Mouse (Mus musculus) lung, postnatal 10 days (tissue): ENCODE results near the gene Adk.
A peak's percentile ranks its signal among the peaks of the same experiment; 100 is the strongest.

ENCODE experiments used
- DNase-seq: peaks from one replicate; pipeline ENCODE4 v3.0.0; 2021

Adk gene

DNA sequence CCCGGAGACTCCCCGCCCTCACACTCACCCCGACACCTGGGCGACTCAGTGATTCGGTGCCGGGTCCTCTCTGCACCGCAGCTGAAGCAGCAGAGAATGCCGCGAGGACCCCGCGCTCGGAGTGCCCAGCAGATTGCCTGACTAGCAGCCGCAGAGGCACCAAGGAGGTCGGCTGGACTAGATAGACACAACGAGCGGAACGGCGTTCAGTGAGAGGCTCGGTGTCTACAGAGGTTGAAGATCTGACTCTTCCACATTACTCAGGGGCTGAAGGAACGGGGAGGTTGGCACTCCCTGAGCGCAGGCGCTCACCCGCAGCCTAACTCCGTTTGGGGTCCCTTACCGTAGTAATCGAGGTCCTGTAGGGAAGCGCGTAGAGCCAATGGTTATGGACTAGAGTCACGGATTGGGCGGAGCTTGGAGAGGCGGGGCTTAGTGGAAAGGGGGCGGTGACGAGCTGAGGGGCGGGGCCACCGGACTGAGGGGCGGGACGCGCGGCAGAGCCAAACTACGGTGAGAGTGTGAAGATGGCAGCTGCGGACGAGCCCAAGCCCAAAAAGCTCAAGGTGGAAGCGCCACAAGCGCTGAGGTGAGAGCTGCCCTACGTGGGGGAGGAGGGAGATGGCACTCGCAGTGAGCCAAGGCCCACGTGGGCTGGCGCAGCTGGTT is at the start of gene Adk, which contains the start of gene Ap3m1:
TSS of gene Adk (plus strand) at position 463 of the 669 bp plus-strand sequence.
TSS of gene Ap3m1 (minus strand) at position 397 of the 669 bp plus-strand sequence.
- peak; percentile 93 for DNase-seq

DNA sequence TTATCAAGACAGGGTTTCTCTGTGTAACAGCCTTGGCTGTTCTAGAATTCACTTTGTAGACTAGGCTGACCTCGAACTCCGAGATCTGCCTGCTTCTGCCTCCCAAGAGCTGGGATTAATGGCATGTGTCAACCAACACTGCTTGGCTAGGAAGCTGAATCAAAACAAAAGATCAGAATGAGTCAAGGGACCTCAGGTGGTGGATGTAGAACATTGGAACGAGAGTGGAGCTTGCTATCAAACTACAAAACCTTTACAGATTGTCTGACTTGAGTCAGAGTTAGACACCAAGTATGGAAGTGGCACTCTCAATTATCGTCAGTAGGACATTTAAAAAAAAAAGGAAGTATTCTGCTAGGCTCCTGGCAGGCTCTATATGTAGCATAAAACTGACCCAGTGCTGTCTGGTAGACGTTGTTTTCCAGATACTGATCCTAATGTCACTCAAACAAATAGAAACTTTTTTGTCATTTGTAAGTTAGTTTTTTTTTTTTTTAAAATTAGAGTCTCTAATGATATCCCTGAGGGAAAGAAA is 38.5 kb upstream of the Adk start:
- DNase-seq: no peak

DNA sequence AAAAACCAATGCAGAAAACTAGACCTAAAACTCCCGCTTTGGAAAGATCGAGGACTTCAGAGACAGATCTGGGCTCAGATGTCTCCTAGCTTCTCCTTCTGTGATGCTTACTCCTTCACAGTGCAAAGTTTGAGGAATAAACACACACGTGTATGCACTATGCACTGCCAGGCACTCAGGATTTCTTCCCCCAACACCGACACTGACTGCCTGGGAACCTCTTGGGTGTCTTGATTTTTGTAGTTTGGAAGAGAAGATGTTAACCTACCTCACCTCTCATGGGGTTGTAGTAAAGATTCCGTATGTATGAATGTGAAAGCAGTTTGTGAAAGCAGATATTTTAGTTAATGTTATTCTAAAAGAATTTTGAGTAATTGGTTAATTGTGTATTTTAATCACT is 34.5 kb upstream of the Adk start:
- DNase-seq: no peak

DNA sequence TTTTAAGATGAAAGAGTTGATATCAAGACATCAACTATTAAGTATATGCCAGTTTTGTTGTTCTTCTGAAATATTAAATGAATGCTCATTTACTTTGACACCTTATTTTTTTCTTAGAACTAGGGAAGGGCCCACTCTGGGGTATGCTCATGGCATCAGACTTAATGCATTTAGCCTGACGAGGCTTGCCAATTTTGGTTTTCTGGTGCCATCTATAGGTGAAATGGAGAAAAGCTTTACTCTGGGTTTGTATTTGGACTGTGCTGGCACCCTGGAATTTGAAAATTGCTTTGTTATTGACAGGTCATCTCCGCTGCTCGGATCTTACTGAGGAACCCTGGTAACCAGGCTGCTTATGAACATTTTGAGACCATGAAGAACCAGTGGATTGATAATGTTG is 33.4 kb upstream of the Adk start:
- DNase-seq: peak; percentile 39

DNA sequence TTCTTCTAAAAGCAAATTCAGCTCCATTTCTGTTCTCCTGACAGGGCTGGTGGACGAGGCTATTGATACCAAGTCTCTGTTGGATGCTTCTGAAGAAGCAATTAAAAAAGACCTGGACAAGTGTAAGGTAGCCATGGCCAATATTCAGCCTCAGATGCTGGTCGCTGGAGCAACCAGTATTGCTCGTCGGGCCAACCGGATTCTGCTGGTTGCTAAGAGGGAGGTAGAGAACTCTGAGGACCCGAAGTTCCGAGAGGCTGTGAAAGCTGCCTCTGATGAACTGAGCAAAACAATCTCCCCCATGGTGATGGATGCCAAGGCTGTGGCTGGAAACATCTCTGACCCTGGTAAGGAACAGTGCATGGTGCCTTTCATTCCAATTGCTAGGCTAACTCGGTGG is 31.9 kb upstream of the Adk start:
- DNase-seq: no peak

DNA sequence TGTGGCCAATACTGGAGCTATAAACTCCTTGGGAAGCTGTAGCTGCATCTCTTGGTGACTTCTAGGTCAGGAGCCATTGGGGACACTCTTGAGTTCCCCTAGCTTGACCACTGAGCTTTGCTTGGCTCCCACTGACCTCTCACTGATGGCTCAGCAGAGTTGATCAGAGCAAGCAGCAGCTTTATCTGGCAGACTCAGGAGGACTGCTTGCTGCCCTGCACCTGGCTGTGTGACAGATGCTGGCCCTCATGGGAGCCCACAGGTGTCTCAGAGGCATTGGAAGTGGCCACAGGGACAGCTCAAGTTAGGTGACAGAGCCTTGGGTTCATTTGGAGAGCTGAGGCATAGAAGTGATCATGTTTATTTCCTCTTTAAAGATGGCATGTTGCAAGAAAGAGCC is 24.8 kb upstream of the Adk start:
- DNase-seq: no peak

DNA sequence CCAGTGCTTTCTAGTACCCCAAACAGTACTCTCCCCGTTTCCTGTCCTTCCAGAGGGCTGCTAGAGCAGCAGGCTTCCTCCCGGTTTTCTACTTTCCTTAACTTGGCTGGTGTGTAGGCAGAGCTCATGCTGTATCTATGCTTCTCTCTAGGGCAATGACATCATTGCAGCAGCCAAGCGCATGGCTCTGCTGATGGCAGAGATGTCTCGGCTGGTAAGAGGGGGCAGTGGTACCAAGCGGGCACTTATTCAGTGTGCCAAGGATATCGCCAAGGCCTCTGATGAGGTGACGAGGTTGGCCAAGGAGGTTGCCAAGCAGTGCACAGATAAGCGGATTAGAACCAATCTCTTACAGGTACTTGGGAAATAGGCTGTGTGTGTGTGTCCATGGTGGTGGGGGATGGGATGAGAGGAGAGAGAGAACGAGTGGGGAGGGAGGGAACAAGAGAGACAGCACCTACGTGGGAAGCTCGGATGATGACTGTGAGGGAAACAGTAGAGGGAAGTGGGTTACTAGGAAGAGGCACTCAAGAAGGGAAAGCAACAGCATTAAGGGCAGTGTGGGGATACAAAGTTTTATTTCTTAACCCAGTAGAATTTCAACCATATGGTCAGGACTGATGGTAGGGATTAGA is 23.2 kb upstream of the Adk start:
- DNase-seq: no peak

DNA sequence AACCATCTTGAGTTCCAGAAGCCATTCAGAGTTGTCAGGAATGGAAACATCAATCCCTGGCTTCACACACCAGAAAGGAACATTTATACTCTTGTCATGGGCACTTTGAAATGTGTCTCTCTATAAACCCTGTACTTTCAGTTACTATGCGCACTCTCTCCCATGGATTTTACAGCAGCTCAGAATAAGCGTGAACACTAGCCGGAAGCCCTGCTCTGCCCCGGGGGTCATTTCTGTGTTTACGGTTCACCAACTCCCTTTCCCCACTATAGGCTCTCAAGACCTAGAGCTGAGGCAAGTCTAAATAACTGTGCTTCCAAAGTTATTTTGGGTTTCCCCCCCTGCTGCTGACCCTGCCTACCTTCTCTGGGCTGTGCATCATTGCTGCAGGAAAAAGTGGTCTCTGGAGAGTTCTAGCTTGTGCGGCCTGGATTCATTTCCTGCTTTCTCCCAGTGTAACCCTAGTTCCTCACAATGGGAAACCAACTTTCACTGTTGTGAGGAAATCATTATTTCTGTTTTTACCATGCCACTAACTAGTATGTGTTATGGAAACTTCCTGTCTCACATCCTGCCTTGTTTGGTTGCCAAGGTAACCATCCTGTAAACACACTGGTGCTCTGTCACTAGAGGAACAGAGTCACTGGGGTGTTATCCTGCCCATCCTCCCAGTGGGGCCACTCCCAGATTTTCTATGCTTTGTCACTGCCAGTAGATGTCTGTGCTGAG is 20.4 kb upstream of the Adk start:
- peak; percentile 91 for DNase-seq

DNA sequence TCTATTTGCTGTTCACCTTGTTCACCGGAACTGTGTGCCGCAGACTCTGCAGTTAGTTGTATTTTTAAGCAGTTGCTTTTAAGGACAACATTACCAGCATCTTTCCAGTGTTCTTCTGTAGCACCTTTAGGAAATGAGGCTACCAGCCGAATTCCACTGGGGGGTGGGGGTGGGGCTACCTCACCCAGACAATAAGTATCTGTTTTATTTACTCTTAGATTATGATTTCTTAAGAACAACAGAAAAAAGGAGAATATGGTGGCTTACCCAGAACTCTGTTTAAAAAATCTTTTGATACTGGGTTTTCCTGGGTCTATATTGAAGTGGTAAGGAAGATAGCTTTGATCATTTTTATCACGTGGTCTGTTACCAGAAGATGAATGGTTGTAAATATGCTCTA is 18.1 kb upstream of the Adk start:
- DNase-seq: no peak

DNA sequence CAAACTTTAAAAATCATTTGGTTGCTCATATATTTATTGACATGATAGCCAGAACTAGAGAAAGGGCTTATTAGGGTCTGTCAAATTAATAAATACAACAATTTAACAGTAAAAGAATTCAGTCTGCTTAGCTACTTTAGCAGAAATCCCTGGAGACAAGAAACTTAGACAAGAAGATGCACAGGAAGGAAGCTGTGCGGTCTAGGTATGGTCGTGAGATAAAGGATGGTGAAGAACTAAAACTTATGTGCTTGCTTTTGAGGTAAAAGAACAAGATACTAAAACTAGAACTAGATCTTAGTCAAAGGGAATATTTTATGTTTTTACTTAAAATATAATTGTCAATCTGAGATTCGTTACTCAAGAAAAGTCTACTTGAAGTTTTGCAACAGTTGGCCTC is 17.6 kb upstream of the Adk start:
- DNase-seq: no peak

DNA sequence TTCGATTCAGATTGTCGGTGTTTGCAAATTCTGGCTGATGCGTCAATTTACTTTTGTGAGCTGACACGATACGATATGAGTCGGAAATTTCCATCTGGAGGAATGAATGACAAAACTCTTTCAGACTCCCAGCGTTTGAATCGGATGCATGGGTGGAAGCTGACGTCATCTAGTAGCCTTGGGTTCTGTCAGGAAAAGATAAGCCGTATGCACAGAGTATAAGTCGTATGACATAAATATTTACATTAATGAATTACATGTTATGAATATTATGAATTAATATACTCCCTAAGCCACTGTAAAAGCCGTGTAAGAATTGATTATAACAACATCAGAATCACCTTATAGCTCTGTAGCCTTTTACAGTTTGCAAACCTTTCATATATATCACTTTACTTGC is 13.3 kb upstream of the Adk start:
- no peak for DNase-seq

DNA sequence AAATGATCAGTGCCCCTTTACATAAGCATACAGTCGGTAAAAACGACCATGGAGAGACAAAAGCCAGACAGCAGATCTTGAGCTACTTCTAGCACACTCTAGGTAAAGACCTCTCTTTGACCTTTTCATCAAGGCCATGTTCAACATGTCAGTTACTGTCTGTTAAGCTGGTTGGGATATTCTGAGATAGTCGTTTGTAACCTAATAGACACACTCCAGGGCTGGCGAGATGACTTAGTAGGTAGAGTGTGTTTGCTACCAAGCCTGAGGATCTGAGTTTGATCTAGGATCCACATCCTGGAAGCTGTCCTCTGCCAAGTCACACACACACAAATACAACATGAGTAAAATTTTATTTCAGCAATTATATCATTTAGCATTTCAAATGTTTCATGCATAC is 12.8 kb upstream of the Adk start:
- no peak for DNase-seq

DNA sequence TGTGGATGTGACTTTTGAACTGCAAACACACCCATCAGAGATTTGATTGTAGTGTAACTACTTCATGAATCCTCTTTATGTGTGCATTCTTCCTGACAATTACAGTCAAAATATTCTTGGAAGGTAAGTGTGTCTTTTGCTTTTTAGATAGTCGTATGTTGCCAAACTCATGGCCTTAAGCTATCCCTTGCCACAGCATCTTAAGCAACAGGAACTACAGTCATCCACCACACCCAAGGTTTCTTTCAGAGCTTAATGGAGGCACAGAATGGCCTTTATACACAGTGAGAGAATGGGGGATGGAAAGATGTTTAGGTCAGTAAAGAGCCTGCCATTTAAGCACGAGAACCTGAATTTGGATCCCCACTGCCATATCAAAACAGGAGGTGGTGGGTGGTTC is 4.5 kb upstream of the Adk start:
- DNase-seq: no peak

DNA sequence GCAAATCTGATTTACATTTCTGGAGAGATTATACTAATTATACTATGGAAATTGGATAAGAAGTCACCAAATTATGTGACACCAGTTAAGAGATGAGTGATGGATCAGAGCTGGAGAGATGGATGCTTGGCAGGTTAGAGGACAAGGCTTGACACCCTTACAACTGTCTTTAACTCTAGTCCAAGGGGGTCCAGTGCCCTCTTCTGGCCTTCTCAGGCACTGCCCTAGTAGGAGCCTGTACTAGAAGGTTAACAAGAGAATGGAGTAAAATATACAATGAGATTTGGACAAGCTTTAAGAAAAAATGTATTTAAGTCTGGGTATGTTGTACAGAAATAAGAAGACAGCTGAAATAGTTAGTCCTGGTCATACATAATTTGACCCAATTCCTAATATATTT is 3.5 kb upstream of the Adk start:
- DNase-seq: peak; percentile 75

DNA sequence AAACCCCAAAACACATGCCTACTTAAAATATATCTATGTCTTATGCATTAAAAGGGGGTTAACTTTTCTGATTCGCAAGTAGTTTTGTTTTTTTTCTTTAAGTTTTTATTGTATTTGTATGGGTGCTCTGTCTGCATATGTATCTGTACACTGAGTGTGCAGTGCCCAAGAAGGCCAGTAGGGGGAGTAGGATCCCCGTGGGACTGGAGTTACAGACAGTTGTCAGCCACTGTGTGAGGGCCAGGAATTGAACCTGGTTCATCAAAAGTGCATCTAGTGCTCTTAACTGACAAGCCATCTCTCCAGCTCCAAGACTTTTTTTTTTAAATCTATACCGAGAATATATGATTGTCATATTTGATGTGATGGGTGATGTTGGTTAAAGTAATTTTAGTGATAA is 1.6 kb upstream of the Adk start:
- peak; percentile 49 for DNase-seq

DNA sequence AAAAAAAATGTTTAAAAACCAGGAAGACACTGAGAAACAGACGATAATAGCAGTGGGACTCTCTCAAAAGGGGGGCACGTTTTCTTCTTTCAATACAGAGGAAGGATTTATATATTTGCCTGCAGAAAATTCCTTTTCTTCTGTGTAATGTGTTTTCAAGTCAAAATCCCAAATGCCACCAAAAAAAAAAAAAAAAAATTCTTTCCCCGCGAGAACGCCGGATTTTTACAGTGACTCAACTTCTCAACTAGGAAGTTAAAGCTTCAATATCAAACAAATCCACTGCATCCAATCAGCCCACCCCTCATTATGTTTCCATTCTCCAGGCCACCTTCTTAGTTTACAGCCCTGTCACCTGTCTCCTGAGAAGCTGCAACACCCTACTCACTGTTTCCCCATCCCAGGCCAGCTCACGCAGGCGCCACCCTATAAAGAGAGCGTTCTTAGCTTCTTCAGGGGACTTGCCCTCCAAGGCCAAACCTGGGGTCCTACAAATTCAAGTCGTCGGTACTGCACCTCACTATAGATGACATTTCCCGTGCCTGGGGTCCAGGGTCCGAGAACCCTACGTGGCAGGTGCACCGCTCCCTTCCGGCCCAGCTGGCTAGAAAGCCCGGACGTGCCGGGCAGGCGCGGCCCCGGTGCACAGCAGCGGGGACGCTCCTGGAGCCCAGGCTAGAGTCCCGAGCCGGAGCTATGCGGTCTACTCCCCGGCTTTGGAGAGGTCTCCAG is 828 bp upstream of the Adk start:
- DNase-seq: no peak

DNA sequence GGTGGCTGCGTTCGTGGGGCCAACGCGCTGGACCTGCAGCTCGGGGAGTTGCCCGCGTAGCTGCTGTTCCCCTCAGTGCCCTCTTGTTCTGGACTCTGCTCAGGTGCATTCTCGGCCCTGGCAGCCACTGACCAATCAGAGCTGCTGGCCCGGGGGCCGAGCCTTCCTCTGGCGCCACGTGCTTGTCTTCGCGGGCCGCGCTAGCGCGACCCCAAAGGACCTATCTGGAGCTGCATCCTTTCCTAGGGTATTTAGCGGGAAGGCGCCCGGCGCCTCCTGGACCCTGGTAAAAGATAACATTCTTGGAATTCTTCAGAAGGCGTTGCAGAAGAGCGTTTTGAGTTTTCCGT is 382 bp downstream of the Adk start:
- DNase-seq: peak; percentile 81

DNA sequence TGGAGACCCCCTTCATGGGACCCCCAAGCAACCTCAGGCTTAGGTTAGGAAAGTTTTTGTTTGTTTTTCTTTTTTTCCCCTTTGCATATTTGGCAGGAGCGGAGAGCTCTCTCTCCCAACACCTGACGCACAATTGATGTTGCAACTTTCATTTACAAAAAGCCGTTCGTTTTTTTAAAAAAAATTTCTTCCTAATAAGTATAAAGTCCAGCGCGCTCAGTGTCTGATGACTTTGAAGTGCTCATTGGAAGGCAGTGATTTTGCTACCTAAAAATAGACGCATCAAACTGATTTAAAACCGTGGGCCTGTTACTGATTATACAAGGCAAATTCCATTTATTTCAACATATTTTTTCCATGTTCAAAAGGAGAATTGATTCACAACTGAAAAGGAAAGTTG is 777 bp downstream of the Adk start:
- no peak for DNase-seq

DNA sequence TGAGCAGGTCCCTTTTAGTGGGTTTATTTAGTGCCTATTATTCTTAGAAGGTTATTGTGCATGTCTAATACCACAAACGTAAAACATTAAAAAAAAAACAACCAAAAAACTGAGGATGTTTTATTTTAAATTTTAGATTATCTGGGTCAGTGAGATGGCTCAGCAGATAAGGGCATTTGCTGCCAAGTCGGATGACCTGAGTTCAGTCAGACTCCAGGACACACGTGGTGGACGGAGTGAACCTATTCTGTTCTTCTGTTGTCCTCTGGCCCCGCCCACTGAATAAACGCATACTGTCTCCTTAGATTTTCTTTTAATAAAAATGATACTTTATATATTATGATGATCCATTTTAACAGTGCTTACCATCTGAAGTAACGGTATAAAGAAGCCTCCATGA is 1.2 kb downstream of the Adk start:
- no peak for DNase-seq

DNA sequence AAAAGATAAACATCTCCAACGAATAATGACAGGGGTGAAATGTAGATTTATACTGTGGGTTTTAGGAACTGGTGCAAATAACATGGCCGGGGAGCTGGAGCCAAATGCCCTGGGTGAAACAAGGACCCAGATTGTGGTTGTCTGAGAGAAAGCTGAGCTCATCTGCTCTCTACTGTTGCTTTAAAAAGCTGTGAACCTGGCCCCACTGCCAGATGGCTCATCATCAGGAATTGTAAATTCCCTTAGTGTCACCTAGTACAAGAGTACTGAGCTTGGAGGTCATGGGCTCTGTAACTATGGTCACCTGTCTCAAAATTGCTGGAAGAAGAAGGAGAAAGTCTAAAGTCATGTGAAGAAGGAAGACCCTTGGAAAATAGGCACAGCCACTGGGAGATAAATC is 6.6 kb downstream of the Adk start:
- DNase-seq: no peak

DNA sequence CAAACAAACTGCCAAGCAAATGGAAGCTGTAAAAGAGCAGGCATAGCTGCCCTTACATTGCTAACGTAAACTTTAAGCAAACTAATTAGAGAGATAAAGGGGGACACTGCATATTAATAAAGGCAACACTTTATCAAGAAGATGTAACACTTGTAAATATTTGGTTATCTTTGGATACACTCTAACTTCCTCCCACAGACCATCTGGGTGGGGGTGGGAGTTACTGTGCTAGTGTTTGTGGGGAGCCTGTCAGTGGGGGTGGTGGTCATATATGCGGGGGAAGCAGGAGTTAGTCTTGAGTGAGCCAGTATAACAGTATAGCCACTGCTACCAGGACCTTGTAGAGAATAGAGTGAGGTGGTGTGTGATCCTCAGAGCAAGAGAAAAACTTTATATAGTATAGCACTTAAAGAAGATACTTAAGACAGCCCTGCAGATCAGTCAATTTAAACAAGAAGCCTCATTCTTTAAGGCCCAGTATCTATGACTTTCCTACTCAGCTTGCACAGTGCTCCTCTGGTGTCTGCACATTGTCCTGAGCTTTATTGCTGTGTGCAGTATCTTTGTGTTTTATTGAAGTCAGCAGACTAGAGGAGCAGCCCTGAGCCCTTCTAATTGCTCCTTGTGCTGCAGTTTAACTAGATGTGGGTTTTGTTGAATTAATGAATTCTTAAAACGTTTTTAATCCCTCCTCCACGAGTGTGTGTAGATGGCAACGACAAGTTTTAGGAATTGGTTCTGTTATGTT is 10.6 kb downstream of the Adk start:
- no peak for DNase-seq

DNA sequence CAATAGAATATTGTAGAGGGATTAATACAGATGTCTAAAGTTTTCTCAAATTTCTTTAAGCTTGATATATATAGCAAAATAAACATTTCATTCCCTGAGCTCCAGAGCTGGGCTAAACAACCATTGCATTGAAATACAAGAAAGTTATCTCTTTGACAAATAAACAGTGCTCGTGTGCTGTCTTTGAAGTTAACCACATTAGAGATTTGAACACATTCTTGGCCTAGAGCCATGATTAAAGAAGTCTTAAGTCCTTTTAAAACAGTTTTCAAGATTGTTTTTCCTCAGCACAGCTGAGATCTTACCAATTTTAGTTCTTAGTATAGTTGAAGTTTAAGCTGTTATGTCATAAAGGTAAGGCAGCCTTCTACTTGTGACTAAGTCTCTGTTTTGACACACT is 11.9 kb downstream of the Adk start:
- no peak for DNase-seq
